Mouse (Mus musculus) embryonic facial prominence, embryonic 15.5 days (tissue): ENCODE results near the gene Lrrc66. TPM values are rescaled to one million over a fixed set of nuclear protein-coding genes. Genes with fewer than 3 reads are reported as not detected.

ENCODE experiments used
- ATAC-seq: fragments of 200-750 bp; cut with Nextera tagmentation; 2 replicates; pipeline ENCODE4 v1.8.0; 2017; ENCODE audit warnings: low read depth, moderate TSS enrichment; ENCODE audit not compliant: insufficient number of reproducible peaks, low FRiP score, low TSS enrichment
- H3K27ac ChIP-seq: fragments of 300-500 bp; sonication (generic); replicated peaks from 2 replicates; pipeline ENCODE4 v1.5.1; 2015; ENCODE audit warnings: mild to moderate bottlenecking, inconsistent platforms
- H3K27me3 ChIP-seq: fragments of 300-500 bp; sonication (generic); 2 replicates; pipeline ENCODE4 v1.6.1; 2015; ENCODE audit warnings: inconsistent platforms
- H3K36me3 ChIP-seq: fragments of 300-500 bp; sonication (generic); 2 replicates; pipeline ENCODE4 v1.6.1; 2015; ENCODE audit warnings: mild to moderate bottlenecking, inconsistent platforms
- H3K4me1 ChIP-seq: fragments of 300-500 bp; sonication (generic); 2 replicates; pipeline ENCODE4 v1.6.1; 2015; ENCODE audit warnings: inconsistent platforms
- H3K4me2 ChIP-seq: fragments of 300-500 bp; sonication (generic); replicated peaks from 2 replicates; pipeline ENCODE4 v1.6.1; 2015; ENCODE audit warnings: mild to moderate bottlenecking, inconsistent platforms
- H3K4me3 ChIP-seq: fragments of 300-500 bp; sonication (generic); replicated peaks from 2 replicates; pipeline ENCODE4 v1.5.1; 2015; ENCODE audit warnings: mild to moderate bottlenecking, inconsistent platforms
- H3K9ac ChIP-seq: fragments of 300-500 bp; sonication (generic); 2 replicates; pipeline ENCODE4 v1.6.1; 2015; ENCODE audit warnings: inconsistent platforms
- H3K9me3 ChIP-seq: fragments of 300-500 bp; sonication (generic); replicated peaks from 2 replicates; pipeline ENCODE4 v1.6.1; 2016; ENCODE audit warnings: inconsistent platforms
- WGBS: fragments of 180-500 bp; shearing (Covaris S2); methylation state at CpG from one replicate; pipeline ENCODE4 v1.1.7; 2015; 5-methylcytosine and 5-hydroxymethylcytosine counted together
- polyA plus RNA-seq: library from polyadenylated mRNA; unstranded; fragments of >200 nt; fragmentation: Nextera tagmentation; extraction: Ambion mirVana; gene quantifications from 2 replicates; pipeline ENCODE4 v1.2.1, GENCODE M21; 2015

Gene Lrrc66
- polyA plus RNA-seq, 1 experiment from 2014 or later = not detected

DNA sequence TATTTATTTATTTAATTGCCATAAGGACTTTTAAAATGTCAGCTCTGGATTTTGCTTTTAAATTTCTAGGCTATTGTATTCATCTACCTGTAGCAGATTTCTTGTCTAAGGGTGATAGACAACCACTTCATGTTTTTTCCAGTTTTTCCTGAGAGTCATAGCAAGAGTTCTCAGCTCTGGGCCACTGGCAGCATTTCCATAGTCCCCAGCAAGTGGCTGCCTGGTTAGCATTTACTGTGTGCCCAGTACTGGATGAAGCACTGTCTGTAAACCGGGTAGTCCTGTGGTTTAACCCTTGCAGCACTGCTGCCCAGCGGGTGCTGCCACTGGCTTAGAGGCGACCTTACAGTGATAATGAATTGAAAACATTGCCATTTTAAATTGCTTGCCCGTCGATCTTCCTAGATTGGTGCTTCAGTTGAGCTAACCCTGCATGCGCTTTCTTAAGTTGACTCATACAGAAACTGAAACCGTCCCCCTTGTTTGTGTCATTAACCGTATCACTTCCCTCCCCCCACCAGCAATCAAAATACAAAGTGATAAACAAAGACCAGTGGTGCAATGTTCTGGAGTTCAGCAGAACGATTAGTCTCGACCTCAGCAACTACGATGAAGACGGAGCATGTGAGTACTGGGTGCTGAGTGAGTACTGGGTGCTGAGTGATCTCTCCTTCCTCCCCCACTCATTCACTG lies 75.4 kb downstream of the Lrrc66 start:
- H3K27me3 ChIP-seq = no peaks in the 10 kb centered on the region
- H3K4me2 ChIP-seq = no peak overlapping the region
- no peaks in the 10 kb centered on the region for H3K9me3 ChIP-seq
- no peak overlapping the region for H3K4me3 ChIP-seq
- H3K27ac ChIP-seq = no peak overlapping the region
- H3K4me1 ChIP-seq = peaks cover 3% of the 10 kb centered on the region; the same call in 1 of the 2 replicates
- H3K9ac ChIP-seq = no peak overlapping the region
- ATAC-seq = no peak
- H3K36me3 ChIP-seq = peaks cover 7% of the 10 kb centered on the region; the same call in 1 of the 2 replicates
- 84% methylated on average over 12 of the region's 12 CpGs for WGBS

Other genes with a start within 250 kb of the Lrrc66 start
- gene Cwh43, start 226.5 kb downstream of the Lrrc66 start, polyA plus RNA-seq = 5.2 and 5.8 TPM in 2 replicates
- 19.0 and 20.1 TPM in 2 replicates for gene Dcun1d4, start 151.5 kb downstream of the Lrrc66 start, polyA plus RNA-seq
- gene Sgcb, start 15.3 kb upstream of the Lrrc66 start, polyA plus RNA-seq = 39.8 and 44.1 TPM in 2 replicates
- 3.6 and 8.1 TPM in 2 replicates for gene Spata18, start 18.9 kb upstream of the Lrrc66 start, polyA plus RNA-seq